Mouse (Mus musculus) layer of hippocampus, adult 8-10 months (tissue): Measurements from ENCODE around the gene Paqr9. TPM values are rescaled to one million over a fixed set of nuclear protein-coding genes. Genes with fewer than 3 reads are reported as not detected.

Source experiments
- DNase-seq, 2 experiments: peaks; one replicate each; pipeline ENCODE4 v3.0.0; 2022; ENCODE audit warnings: low spot score in 2 of 2
- total RNA-seq, 4 experiments: library from RNA; stranded (reverse); gene quantifications; 2 replicates each; pipeline ENCODE4 v1.2.4; 2022

Gene Paqr9
- total RNA-seq, 4 experiments from 2014 or later, result 34.3 to 44.9 (median 38.3) TPM

GRCm38 (mm10) chr9:95544598-95544997 is 14.9 kb upstream of the Paqr9 start:
- DNase-seq, result no peak

- DNase-seq, result no peak
Observed at GRCm38 (mm10) chr9:95546679-95547078, 12.8 kb upstream of the Paqr9 start.

- no peak for DNase-seq
Observed at GRCm38 (mm10) chr9:95549626-95550411, 9.6 kb upstream of the Paqr9 start.

DNA sequence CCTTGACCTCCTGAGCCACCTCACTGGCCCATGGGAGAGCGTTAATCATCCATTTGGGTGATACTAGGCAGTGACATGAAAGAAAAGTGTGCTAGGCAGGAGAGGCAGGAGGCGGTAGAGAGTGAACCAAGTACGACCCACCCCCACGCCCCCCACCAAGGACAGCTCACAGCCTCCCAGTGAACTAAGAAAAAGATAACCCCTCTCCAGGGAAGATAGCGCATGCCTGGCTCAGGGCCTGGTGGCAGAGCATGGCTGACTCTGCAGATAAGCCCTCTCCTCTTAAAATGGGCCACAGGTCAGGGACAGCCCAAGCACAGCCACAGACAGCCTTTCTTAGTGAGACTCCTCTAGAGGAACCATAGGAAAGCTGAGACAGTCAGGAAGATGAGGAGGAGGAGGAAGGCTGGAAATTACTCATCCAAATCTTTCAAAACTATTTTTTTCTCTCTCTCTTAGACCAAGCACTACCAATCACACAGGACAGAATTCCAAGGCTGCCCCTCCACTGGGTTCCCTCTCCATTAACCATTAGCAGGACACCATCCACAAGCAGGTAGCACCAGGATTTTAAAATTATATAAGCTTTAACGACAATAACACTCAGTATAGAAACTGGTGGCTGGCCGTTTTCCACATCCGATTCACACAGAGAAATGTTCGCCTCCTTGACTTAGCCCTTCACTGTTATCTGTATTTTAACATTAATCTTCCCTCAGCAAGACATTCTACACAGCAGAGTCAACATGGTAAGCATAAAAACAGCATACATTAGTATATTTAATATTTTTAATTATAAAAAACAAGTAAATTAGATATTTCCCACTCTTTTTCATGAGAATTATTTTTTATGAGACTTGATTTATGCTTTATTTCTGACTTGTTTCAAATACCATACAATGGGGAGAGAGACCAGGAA is 8.3 kb upstream of the Paqr9 start:
- DNase-seq, result no peak

GRCm38 (mm10) chr9:95552175-95552705 is 7.2 kb upstream of the Paqr9 start:
- DNase-seq, result peak in 1 of 2 experiments; percentile 11

GRCm38 (mm10) chr9:95554231-95555221 is 4.9 kb upstream of the Paqr9 start:
- DNase-seq, result no peak

GRCm38 (mm10) chr9:95555233-95555740 is 4.2 kb upstream of the Paqr9 start:
- DNase-seq, result no peak

GRCm38 (mm10) chr9:95556067-95556512 is 3.4 kb upstream of the Paqr9 start:
- DNase-seq, result no peak

- DNase-seq, result no peak
Observed at GRCm38 (mm10) chr9:95557722-95558121, 1.7 kb upstream of the Paqr9 start.

GRCm38 (mm10) chr9:95558726-95559058 is 765 bp upstream of the Paqr9 start:
- DNase-seq, result no peak

DNA sequence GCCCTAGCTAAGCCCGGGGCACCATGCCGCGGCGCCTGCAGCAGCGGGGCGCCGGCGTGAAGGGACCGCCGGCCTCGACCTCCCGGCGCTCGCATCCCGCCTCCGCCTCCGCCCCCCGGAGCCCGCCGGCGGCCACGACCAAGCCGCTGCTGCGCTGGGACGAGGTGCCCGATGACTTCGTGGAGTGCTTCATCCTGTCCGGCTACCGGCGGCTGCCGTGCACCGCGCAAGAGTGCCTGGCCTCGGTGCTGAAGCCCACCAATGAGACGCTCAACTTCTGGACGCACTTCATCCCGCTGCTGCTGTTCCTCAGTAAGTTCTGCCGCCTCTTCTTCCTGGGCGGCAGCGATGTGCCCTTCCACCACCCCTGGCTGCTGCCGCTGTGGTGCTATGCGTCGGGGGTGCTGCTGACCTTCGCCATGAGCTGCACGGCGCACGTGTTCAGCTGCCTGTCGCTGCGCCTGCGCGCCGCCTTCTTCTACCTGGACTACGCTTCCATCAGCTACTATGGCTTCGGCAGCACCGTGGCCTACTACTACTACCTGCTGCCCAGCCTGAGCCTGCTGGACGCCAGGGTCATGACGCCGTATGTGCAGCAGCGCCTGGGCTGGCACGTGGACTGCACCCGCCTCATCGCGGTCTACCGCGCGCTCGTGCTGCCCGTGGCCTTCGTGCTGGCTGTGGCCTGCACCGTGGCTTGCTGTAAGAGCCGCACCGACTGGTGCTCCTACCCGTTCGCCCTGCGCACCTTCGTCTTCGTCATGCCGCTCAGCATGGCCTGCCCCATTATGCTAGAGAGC is 679 bp downstream of the Paqr9 start:
- DNase-seq, result peak; percentile 40 to 63

DNA sequence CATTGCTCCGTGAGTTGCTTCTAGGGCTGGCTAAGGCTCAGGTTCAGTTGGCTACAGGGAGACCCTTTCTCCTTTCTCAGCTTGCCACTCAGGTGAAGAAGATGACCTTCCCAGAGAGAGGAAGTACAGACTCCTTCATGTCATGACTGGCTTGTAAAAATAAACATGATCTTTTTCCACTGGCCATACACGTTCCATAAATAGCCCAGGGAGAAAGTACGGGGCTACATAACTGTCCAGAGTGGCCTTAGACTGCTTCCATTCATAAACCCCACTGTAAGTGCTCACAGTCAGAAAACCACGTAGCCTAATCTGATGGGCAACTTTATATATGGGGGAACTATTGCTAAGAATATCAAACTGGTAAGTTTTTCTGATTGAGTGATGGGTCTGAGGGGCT is 4.6 kb downstream of the Paqr9 start:
- DNase-seq, result no peak

GRCm38 (mm10) chr9:95566394-95566793 is 6.9 kb downstream of the Paqr9 start:
- DNase-seq, result no peak

- DNase-seq, result no peak
Observed at GRCm38 (mm10) chr9:95566931-95567330, 7.5 kb downstream of the Paqr9 start.

DNA sequence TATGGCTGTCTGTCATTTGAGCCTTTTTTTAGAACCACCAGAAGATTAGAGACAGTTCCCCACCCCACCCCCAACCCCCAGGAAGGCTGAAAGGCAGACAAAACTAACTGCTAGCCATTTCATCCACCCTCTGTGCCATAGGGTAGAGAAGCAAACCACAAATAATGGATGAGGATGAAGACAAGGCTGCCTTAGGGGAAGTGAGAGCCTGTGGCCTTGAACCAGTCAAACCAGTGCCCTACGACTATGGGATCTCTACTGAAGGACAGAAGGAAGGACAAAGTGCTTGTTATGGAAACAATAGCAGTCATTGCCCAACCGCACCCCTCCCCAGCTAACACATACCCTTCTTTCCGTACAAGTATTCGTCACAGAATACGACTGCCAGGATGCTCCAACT is 9.8 kb downstream of the Paqr9 start:
- DNase-seq, result no peak

DNA sequence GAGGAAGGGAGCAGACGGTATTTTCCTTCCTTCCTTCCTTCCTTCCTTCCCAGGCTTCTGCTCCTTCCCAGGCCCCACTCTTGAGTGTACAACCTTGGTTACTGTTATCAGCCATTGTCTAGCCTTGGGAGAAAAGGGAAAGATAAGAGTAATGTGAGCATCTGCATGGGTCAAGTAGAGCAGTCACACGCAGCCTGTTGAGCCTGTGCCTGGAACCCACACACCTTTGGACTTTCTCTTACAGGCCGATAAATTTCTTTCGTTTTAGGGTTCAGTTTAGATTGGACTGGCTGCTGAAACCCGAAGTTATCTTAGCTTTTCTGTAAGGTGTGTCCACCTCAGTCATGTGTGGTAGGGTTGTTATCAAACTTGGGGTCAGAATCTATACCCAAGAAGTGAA is 10.5 kb downstream of the Paqr9 start:
- DNase-seq, result no peak

DNA sequence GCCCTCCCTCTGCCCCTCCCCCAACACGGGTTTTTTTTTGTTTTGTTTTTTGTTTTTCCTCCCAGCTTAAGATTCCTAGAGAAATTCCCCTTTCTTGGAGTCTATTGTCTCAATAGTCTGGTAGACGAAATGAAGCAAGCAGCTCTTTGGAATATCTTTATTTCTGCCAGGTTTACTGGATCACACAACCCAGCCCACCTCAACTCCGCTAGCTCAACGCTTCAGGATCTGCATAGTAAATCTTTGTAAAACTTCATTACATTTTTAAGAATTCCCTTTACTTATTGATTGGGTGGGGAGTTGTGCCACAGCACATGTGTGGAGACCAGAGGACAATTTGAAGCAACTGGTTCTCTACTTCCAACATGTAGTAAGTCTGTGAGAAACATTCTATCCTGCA is 11.1 kb downstream of the Paqr9 start:
- no peak for DNase-seq

GRCm38 (mm10) chr9:95571494-95571893 is 12.0 kb downstream of the Paqr9 start:
- DNase-seq, result no peak

GRCm38 (mm10) chr9:95572558-95572957 is 13.1 kb downstream of the Paqr9 start:
- DNase-seq, result no peak

DNA sequence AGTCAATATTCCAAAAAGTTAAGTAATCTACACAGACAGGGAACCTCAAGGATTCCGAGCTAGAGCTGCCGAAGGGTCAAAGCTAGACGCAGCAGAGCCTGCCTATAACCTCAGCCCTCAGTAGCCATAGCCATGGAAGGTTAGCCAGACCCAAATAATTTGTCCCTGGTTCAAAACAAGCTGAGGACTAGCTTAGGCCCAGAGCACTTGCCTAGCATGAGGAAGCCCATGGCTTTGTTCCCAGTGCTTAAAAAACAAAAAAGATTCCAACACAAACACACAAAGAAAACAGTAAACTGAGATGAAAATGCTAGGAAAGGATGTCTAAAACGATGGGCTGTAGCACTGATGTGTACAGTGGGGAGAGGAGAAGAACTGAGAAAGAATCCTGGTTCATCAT is 14.7 kb downstream of the Paqr9 start:
- no peak for DNase-seq
